Mouse (Mus musculus) spleen, adult 2 months (tissue): Measurements from ENCODE around the gene Bptf. TPM values are rescaled to one million over a fixed set of nuclear protein-coding genes. Genes with fewer than 3 reads are reported as not detected.

Experiments
- DNase-seq, 2 experiments: peaks; one replicate each; pipeline versions ENCODE4 v3.0.0 to v3.0.0-alpha.2; 2012 to 2021; ENCODE audit warnings: low spot score in 2 of 2, low read depth in 1 of 2
- H3K27ac ChIP-seq: fragments of 200-500 bp; 2 replicates; pipeline ENCODE4 v1.5.1; 2012; ENCODE audit warnings: low read length, inconsistent platforms; ENCODE audit not compliant: insufficient read depth
- H3K27me3 ChIP-seq: fragments of 200-500 bp; 2 replicates; pipeline ENCODE4 v1.6.1; 2012; ENCODE audit warnings: mild to moderate bottlenecking, moderate library complexity, low read length, inconsistent platforms; ENCODE audit not compliant: control insufficient read depth, insufficient read depth
- H3K36me3 ChIP-seq: fragments of 200-500 bp; 2 replicates; pipeline ENCODE4 v1.6.1; 2012; ENCODE audit warnings: mild to moderate bottlenecking, low read length, inconsistent platforms; ENCODE audit not compliant: control insufficient read depth, insufficient read depth
- H3K4me1 ChIP-seq: fragments of 200-500 bp; 2 replicates; pipeline ENCODE4 v1.6.1; 2011; ENCODE audit warnings: inconsistent platforms; ENCODE audit not compliant: control insufficient read depth, insufficient read depth, insufficient read length
- H3K4me3 ChIP-seq: fragments of 200-500 bp; 2 replicates; pipeline ENCODE4 v1.5.1; 2011; ENCODE audit warnings: mild to moderate bottlenecking, inconsistent platforms; ENCODE audit not compliant: insufficient read depth, insufficient read length; ENCODE audit errors: extremely low read depth
- CTCF ChIP-seq: fragments of 200-500 bp; IDR thresholded peaks from 2 replicates; pipeline ENCODE4 v1.5.1; 2011; ENCODE audit warnings: mild to moderate bottlenecking, inconsistent platforms; ENCODE audit not compliant: insufficient read depth, insufficient read length, insufficient replicate concordance; ENCODE audit errors: extremely low read depth
- POLR2A ChIP-seq: fragments of 200-500 bp; IDR thresholded peaks from 2 replicates; pipeline ENCODE4 v1.6.1; 2011; ENCODE audit warnings: low read depth, low read length, inconsistent platforms
- WGBS: fragments of 180-500 bp; shearing (Covaris S2); methylation state at CpG from one replicate; pipeline ENCODE4 v1.1.7; 2018; 5-methylcytosine and 5-hydroxymethylcytosine counted together
- polyA plus RNA-seq: library from polyadenylated mRNA; depleted of rRNA; stranded (reverse); fragments of >200 nt; gene quantifications from 2 replicates; pipeline ENCODE4 v1.2.3, GENCODE M21; 2012; rRNA removed

The Bptf gene
- 26.5 and 27.3 TPM in 2 replicates for polyA plus RNA-seq

GRCm38 (mm10) chr11:107131749-107132421, at the start of gene Bptf:
TSS of gene Bptf (minus strand) at chr11:107132127.
- WGBS: 0% methylated on average over 53 of the region's 94 CpGs
- DNase-seq: peak; percentile 74 to 87
- peak within 1 kb of the TSS; percentile 84 for H3K4me3 ChIP-seq
- H3K27me3 ChIP-seq: 0 out of 2 replicates have a peak, but pooled peaks cover 3% of the 10 kb centered on the region
- peaks cover 2% of the 10 kb centered on the region for H3K4me1 ChIP-seq
- H3K36me3 ChIP-seq: no peaks in the 10 kb centered on the region
- H3K27ac ChIP-seq: peak within 1 kb of the TSS; percentile 86
- TF ChIP-seq POLR2A: peak; percentile 46
- TF ChIP-seq CTCF: peak; percentile 69

GRCm38 (mm10) chr11:107161215-107161614, 29.3 kb upstream of the Bptf start:
- Histone ChIP-seq H3K27ac (no peak overlapping the region), H3K4me1 (no peaks in the 10 kb centered on the region), H3K4me3 (no peak overlapping the region), H3K36me3 (peaks cover under 1% of the 10 kb centered on the region), H3K27me3 (no peaks in the 10 kb centered on the region)
- DNase-seq: no peak
- 73% methylated on average over 4 of the region's 4 CpGs for WGBS
- TF ChIP-seq CTCF: no peak
- no peak for TF ChIP-seq POLR2A

- TF ChIP-seq CTCF (peak; percentile 26; the same call in 1 of the 2 replicates), POLR2A (no peak)
- Histone ChIP-seq H3K27ac (no peak overlapping the region), H3K36me3 (no peaks in the 10 kb centered on the region), H3K4me1 (no peaks in the 10 kb centered on the region), H3K27me3 (no peaks in the 10 kb centered on the region), H3K4me3 (no peak overlapping the region)
- peak in 1 of 2 experiments; percentile 18 for DNase-seq
- 66% methylated on average over 1 of the region's 1 CpGs for WGBS
Measured at GRCm38 (mm10) chr11:107159034-107159433, 27.1 kb upstream of the Bptf start.

GRCm38 (mm10) chr11:107156977-107157642, 25.2 kb upstream of the Bptf start:
- 69% methylated on average over 5 of the region's 5 CpGs for WGBS

GRCm38 (mm10) chr11:107155292-107155691, 23.4 kb upstream of the Bptf start:
- Histone ChIP-seq H3K4me1 (no peaks in the 10 kb centered on the region), H3K27me3 (no peaks in the 10 kb centered on the region), H3K4me3 (no peak overlapping the region), H3K36me3 (no peaks in the 10 kb centered on the region), H3K27ac (no peak overlapping the region)
- TF ChIP-seq POLR2A: no peak
- no peak for TF ChIP-seq CTCF
- 83% methylated on average over 5 of the region's 5 CpGs for WGBS
- DNase-seq: no peak

More at GRCm38 (mm10) chr11:107156977-107157642, 25.2 kb upstream of the Bptf start:
- H3K4me3 ChIP-seq: no peak overlapping the region
- no peaks in the 10 kb centered on the region for H3K27me3 ChIP-seq
- no peak overlapping the region for H3K27ac ChIP-seq
- H3K36me3 ChIP-seq: no peaks in the 10 kb centered on the region
- no peaks in the 10 kb centered on the region for H3K4me1 ChIP-seq
- no peak for DNase-seq
- TF ChIP-seq POLR2A (no peak), CTCF (no peak)

GRCm38 (mm10) chr11:107154431-107154830, 22.5 kb upstream of the Bptf start:
- whole genome bisulfite sequencing: 87% methylated on average over 7 of the region's 7 CpGs

More at GRCm38 (mm10) chr11:107154431-107154830, 22.5 kb upstream of the Bptf start:
- no peaks in the 10 kb centered on the region for H3K36me3 ChIP-seq
- DNase-seq: no peak
- TF ChIP-seq CTCF (no peak), POLR2A (no peak)
- no peaks in the 10 kb centered on the region for H3K4me1 ChIP-seq
- no peak overlapping the region for H3K27ac ChIP-seq
- H3K27me3 ChIP-seq: no peaks in the 10 kb centered on the region
- no peak overlapping the region for H3K4me3 ChIP-seq
